Mouse (Mus musculus) left cerebral cortex, adult 8-10 months (tissue): ENCODE measurements around the gene Eif3l. TPM values are rescaled to one million over a fixed set of nuclear protein-coding genes. Genes with fewer than 3 reads are reported as not detected.

ENCODE experiments used
- DNase-seq, 2 experiments: peaks; one replicate each; pipeline ENCODE4 v3.0.0; 2022; ENCODE audit warnings: low spot score in 2 of 2
- total RNA-seq, 4 experiments: library from RNA; stranded (reverse); gene quantifications; 2 replicates each; pipeline ENCODE4 v1.2.4; 2022

Gene Eif3l
- total RNA-seq, 4 experiments from 2014 or later = 73.8 to 77.0 (median 75.3) TPM

- DNase-seq = no peak
These were observed 18.3 kb downstream of the Eif3l start for GRCm38 (mm10) chr15:79093083-79093839.

- no peak for DNase-seq
These were observed 20.5 kb downstream of the Eif3l start for GRCm38 (mm10) chr15:79095483-79095882.

GRCm38 (mm10) chr15:79096556-79096955, 21.6 kb downstream of the Eif3l start:
- DNase-seq = no peak

GRCm38 (mm10) chr15:79097135-79097534, 22.2 kb downstream of the Eif3l start:
- DNase-seq = no peak

GRCm38 (mm10) chr15:79097611-79098025, 22.6 kb downstream of the Eif3l start:
- DNase-seq = peak; percentile 31 to 72

- DNase-seq = no peak
These were observed 23.2 kb downstream of the Eif3l start for GRCm38 (mm10) chr15:79098220-79098619.

GRCm38 (mm10) chr15:79098868-79099267, 23.9 kb downstream of the Eif3l start:
- no peak for DNase-seq

GRCm38 (mm10) chr15:79099456-79099855, 24.5 kb downstream of the Eif3l start:
- DNase-seq = no peak

- no peak for DNase-seq
These were observed 25.4 kb downstream of the Eif3l start for GRCm38 (mm10) chr15:79100391-79100790.

- DNase-seq = no peak
These were observed 26.6 kb downstream of the Eif3l start for GRCm38 (mm10) chr15:79101531-79101930.

GRCm38 (mm10) chr15:79103264-79103663, 28.3 kb downstream of the Eif3l start:
- no peak for DNase-seq

GRCm38 (mm10) chr15:79105804-79106203, 30.8 kb downstream of the Eif3l start:
- no peak for DNase-seq

- DNase-seq = no peak
These were observed 33.0 kb downstream of the Eif3l start for GRCm38 (mm10) chr15:79107966-79108365.

GRCm38 (mm10) chr15:79108421-79109320, 33.7 kb downstream of the Eif3l start, which contains the start of gene Micall1:
Gene Micall1, plus strand, starts transcription at chr15:79108898.
- peak in 1 of 2 experiments; percentile 28 for DNase-seq

GRCm38 (mm10) chr15:79109321-79109934, 34.4 kb downstream of the Eif3l start:
- no peak for DNase-seq

GRCm38 (mm10) chr15:79110031-79110430, 35.1 kb downstream of the Eif3l start:
- DNase-seq = no peak

GRCm38 (mm10) chr15:79110528-79110927, 35.5 kb downstream of the Eif3l start:
- DNase-seq = no peak

- DNase-seq = no peak
These were observed 36.8 kb downstream of the Eif3l start for GRCm38 (mm10) chr15:79111774-79112173.

GRCm38 (mm10) chr15:79115276-79115675, 40.3 kb downstream of the Eif3l start:
- no peak for DNase-seq

GRCm38 (mm10) chr15:79119491-79119890, 44.5 kb downstream of the Eif3l start:
- DNase-seq = no peak

- no peak for DNase-seq
These were observed 47.1 kb downstream of the Eif3l start for GRCm38 (mm10) chr15:79122119-79122518.

GRCm38 (mm10) chr15:79122546-79122945, 47.6 kb downstream of the Eif3l start:
- no peak for DNase-seq
